Mouse (Mus musculus) heart, embryonic 12.5 days (tissue): ENCODE measurements around the gene Gm9913. TPM values are rescaled to one million over a fixed set of nuclear protein-coding genes. Genes with fewer than 3 reads are reported as not detected.

ENCODE experiments used
- ATAC-seq: fragments of 200-750 bp; cut with Nextera tagmentation; 2 replicates; pipeline ENCODE4 v1.8.0; 2017; ENCODE audit warnings: moderate TSS enrichment, moderate library complexity; ENCODE audit not compliant: insufficient number of reproducible peaks, low FRiP score
- H3K27ac ChIP-seq: fragments of 300-500 bp; sonication (generic); 2 replicates; pipeline ENCODE4 v1.5.1; 2016; ENCODE audit warnings: mild to moderate bottlenecking, moderate library complexity; ENCODE audit not compliant: poor library complexity, severe bottlenecking
- H3K27me3 ChIP-seq: fragments of 300-500 bp; sonication (generic); replicated peaks from 2 replicates; pipeline ENCODE4 v1.6.1; 2016; ENCODE audit warnings: mild to moderate bottlenecking, moderate library complexity
- H3K36me3 ChIP-seq: fragments of 300-500 bp; sonication (generic); 2 replicates; pipeline ENCODE4 v1.6.1; 2016; ENCODE audit warnings: mild to moderate bottlenecking, moderate library complexity
- H3K4me1 ChIP-seq: fragments of 300-500 bp; sonication (generic); replicated peaks from 2 replicates; pipeline ENCODE4 v1.6.1; 2016; ENCODE audit warnings: mild to moderate bottlenecking
- H3K4me2 ChIP-seq: fragments of 300-500 bp; sonication (generic); 2 replicates; pipeline ENCODE4 v1.6.1; 2016; ENCODE audit warnings: mild to moderate bottlenecking, moderate library complexity
- H3K4me3 ChIP-seq: fragments of 300-500 bp; sonication (generic); 2 replicates; pipeline ENCODE4 v1.5.1; 2016; ENCODE audit warnings: mild to moderate bottlenecking
- H3K9ac ChIP-seq: fragments of 300-500 bp; sonication (generic); 2 replicates; pipeline ENCODE4 v1.6.1; 2016; ENCODE audit warnings: mild to moderate bottlenecking, moderate library complexity
- H3K9me3 ChIP-seq: fragments of 300-500 bp; sonication (generic); replicated peaks from 2 replicates; pipeline ENCODE4 v1.6.1; 2016; ENCODE audit warnings: mild to moderate bottlenecking, moderate library complexity
- WGBS: fragments of 180-500 bp; shearing (Covaris S2); methylation state at CpG from one replicate; pipeline ENCODE4 v1.1.7; 2016; 5-methylcytosine and 5-hydroxymethylcytosine counted together
- polyA plus RNA-seq: library from polyadenylated mRNA; unstranded; fragments of >200 nt; fragmentation: Nextera tagmentation; extraction: Ambion mirVana; gene quantifications from 2 replicates; pipeline ENCODE4 v1.2.1, GENCODE M21; 2016

Gm9913 gene
- polyA plus RNA-seq, 1 experiment from 2014 or later: 0.70 TPM

GRCm38 (mm10) chr2:125480057-125480456 is 24.8 kb upstream of the Gm9913 start:
- H3K4me2 ChIP-seq: no peak overlapping the region
- peaks cover 51% of the 10 kb centered on the region for H3K4me1 ChIP-seq
- 64% methylated on average over 5 of the region's 5 CpGs for WGBS

GRCm38 (mm10) chr2:125481116-125481515 is 23.8 kb upstream of the Gm9913 start:
- no peak for ATAC-seq
- no peak overlapping the region for H3K4me2 ChIP-seq
- H3K27ac ChIP-seq: no peak overlapping the region
- H3K4me1 ChIP-seq: peaks cover 43% of the 10 kb centered on the region
- no peaks in the 10 kb centered on the region for H3K36me3 ChIP-seq
- no peaks in the 10 kb centered on the region for H3K9me3 ChIP-seq
- no peak overlapping the region for H3K4me3 ChIP-seq
- no peaks in the 10 kb centered on the region for H3K27me3 ChIP-seq
- H3K9ac ChIP-seq: no peak overlapping the region
- 76% methylated on average over 4 of the region's 4 CpGs for WGBS

More at GRCm38 (mm10) chr2:125480057-125480456, 24.8 kb upstream of the Gm9913 start:
- peaks cover 6% of the 10 kb centered on the region; the same call in 1 of the 2 replicates for H3K36me3 ChIP-seq
- no peak overlapping the region for H3K4me3 ChIP-seq
- no peak overlapping the region for H3K27ac ChIP-seq
- no peaks in the 10 kb centered on the region for H3K27me3 ChIP-seq
- ATAC-seq: no peak
- H3K9me3 ChIP-seq: no peaks in the 10 kb centered on the region
- no peak overlapping the region for H3K9ac ChIP-seq

GRCm38 (mm10) chr2:125481531-125482317 is 23.2 kb upstream of the Gm9913 start:
- no peaks in the 10 kb centered on the region for H3K9me3 ChIP-seq
- no peak overlapping the region for H3K27ac ChIP-seq
- no peak overlapping the region for H3K4me3 ChIP-seq
- no peak overlapping the region for H3K4me2 ChIP-seq
- H3K36me3 ChIP-seq: no peaks in the 10 kb centered on the region
- no peak for ATAC-seq
- H3K4me1 ChIP-seq: peaks cover 39% of the 10 kb centered on the region
- WGBS: 82% methylated on average over 9 of the region's 9 CpGs
- no peak overlapping the region for H3K9ac ChIP-seq
- H3K27me3 ChIP-seq: no peaks in the 10 kb centered on the region

GRCm38 (mm10) chr2:125484164-125484563 is 20.7 kb upstream of the Gm9913 start:
- Histone ChIP-seq H3K27ac (no peak overlapping the region), H3K9me3 (no peaks in the 10 kb centered on the region), H3K9ac (no peak overlapping the region), H3K4me1 (peaks cover 44% of the 10 kb centered on the region), H3K4me2 (no peak overlapping the region), H3K4me3 (no peak overlapping the region), H3K36me3 (no peaks in the 10 kb centered on the region), H3K27me3 (no peaks in the 10 kb centered on the region)
- ATAC-seq: no peak

- Histone ChIP-seq H3K4me2 (no peak overlapping the region), H3K27ac (0 out of 2 replicates have a peak overlapping the region, but pooled peaks have one; percentile 18), H3K36me3 (no peaks in the 10 kb centered on the region), H3K9ac (no peak overlapping the region), H3K4me1 (peaks cover 42% of the 10 kb centered on the region), H3K9me3 (no peaks in the 10 kb centered on the region), H3K4me3 (no peak overlapping the region), H3K27me3 (no peaks in the 10 kb centered on the region)
- 69% methylated on average over 9 of the region's 9 CpGs for WGBS
- ATAC-seq: no peak
These were observed 20.0 kb upstream of the Gm9913 start for GRCm38 (mm10) chr2:125484910-125485309.

GRCm38 (mm10) chr2:125489979-125490378 is 14.9 kb upstream of the Gm9913 start:
- 89% methylated on average over 1 of the region's 1 CpGs for WGBS
- H3K27me3 ChIP-seq: no peaks in the 10 kb centered on the region
- H3K9me3 ChIP-seq: no peaks in the 10 kb centered on the region
- H3K36me3 ChIP-seq: peaks cover 3% of the 10 kb centered on the region; the same call in 1 of the 2 replicates
- ATAC-seq: no peak
- no peak overlapping the region for H3K4me3 ChIP-seq
- peaks cover 29% of the 10 kb centered on the region for H3K4me1 ChIP-seq
- H3K27ac ChIP-seq: no peak overlapping the region
- no peak overlapping the region for H3K9ac ChIP-seq
- no peak overlapping the region for H3K4me2 ChIP-seq

- Histone ChIP-seq H3K9me3 (no peaks in the 10 kb centered on the region), H3K27me3 (no peaks in the 10 kb centered on the region), H3K4me1 (peaks cover 30% of the 10 kb centered on the region), H3K27ac (no peak overlapping the region), H3K4me3 (no peak overlapping the region), H3K9ac (no peak overlapping the region), H3K36me3 (peaks cover 13% of the 10 kb centered on the region), H3K4me2 (no peak overlapping the region)
- WGBS: 64% methylated on average over 15 of the region's 15 CpGs
- ATAC-seq: no peak
These were observed 12.6 kb upstream of the Gm9913 start for GRCm38 (mm10) chr2:125492050-125492900.

GRCm38 (mm10) chr2:125494291-125494690 is 10.6 kb upstream of the Gm9913 start:
- peaks cover 23% of the 10 kb centered on the region for H3K4me1 ChIP-seq
- H3K4me3 ChIP-seq: no peak overlapping the region
- WGBS: 86% methylated on average over 2 of the region's 2 CpGs
- H3K27ac ChIP-seq: no peak overlapping the region
- no peaks in the 10 kb centered on the region for H3K9me3 ChIP-seq
- no peak overlapping the region for H3K9ac ChIP-seq
- no peaks in the 10 kb centered on the region for H3K27me3 ChIP-seq
- H3K36me3 ChIP-seq: peaks cover 20% of the 10 kb centered on the region
- H3K4me2 ChIP-seq: no peak overlapping the region
- ATAC-seq: no peak

- 54% methylated on average over 20 of the region's 20 CpGs for WGBS
- Histone ChIP-seq H3K27ac (peak overlapping the region; percentile 20; the same call in 1 of the 2 replicates), H3K36me3 (peaks cover 20% of the 10 kb centered on the region), H3K9ac (no peak overlapping the region), H3K9me3 (no peaks in the 10 kb centered on the region), H3K4me3 (no peak overlapping the region), H3K27me3 (no peaks in the 10 kb centered on the region), H3K4me1 (peaks cover 24% of the 10 kb centered on the region), H3K4me2 (no peak overlapping the region)
- peak; percentile 51; the same call in 1 of the 2 replicates for ATAC-seq
These were observed 9.8 kb upstream of the Gm9913 start for GRCm38 (mm10) chr2:125494831-125495812.

GRCm38 (mm10) chr2:125496696-125497095 is 8.2 kb upstream of the Gm9913 start:
- H3K27ac ChIP-seq: 0 out of 2 replicates have a peak overlapping the region, but pooled peaks have one; percentile 18
- H3K4me2 ChIP-seq: no peak overlapping the region
- 83% methylated on average over 5 of the region's 5 CpGs for WGBS
- no peak overlapping the region for H3K9ac ChIP-seq
- H3K4me1 ChIP-seq: peaks cover 29% of the 10 kb centered on the region
- no peak for ATAC-seq
- H3K4me3 ChIP-seq: no peak overlapping the region
- no peaks in the 10 kb centered on the region for H3K27me3 ChIP-seq
- H3K36me3 ChIP-seq: peaks cover 24% of the 10 kb centered on the region
- H3K9me3 ChIP-seq: peaks cover 4% of the 10 kb centered on the region; the same call in 1 of the 2 replicates
